Mouse (Mus musculus) CH12.LX (cell line): ENCODE measurements around the gene Cd200r1. TPM values are rescaled to one million over a fixed set of nuclear protein-coding genes. Genes with fewer than 3 reads are reported as not detected.

Experiments
- DNase-seq: peaks from one replicate; pipeline ENCODE4 v3.0.0-alpha.2; 2013; ENCODE audit errors: extremely low read depth
- H3K27ac ChIP-seq: 2 replicates; pipeline ENCODE4 v1.5.1; 2012; ENCODE audit warnings: low read depth, mild to moderate bottlenecking, control low read depth, moderate library complexity; ENCODE audit not compliant: insufficient read depth
- H3K27me3 ChIP-seq: replicated peaks from 2 replicates; pipeline ENCODE3; 2012; ENCODE audit warnings: inconsistent platforms
- H3K36me3 ChIP-seq, 2 experiments: replicated peaks in 1 of 2; 2 replicates each; pipeline versions ENCODE3 to v1.6.1; 2012; ENCODE audit warnings: inconsistent platforms in 1 of 2, low read length in 1 of 2, mild to moderate bottlenecking in 1 of 2, mixed read lengths in 1 of 2, moderate library complexity in 1 of 2; ENCODE audit not compliant: control insufficient read depth in 1 of 2, insufficient read depth in 1 of 2
- H3K4me1 ChIP-seq, 2 experiments: 2 replicates each; pipeline ENCODE4 v1.6.1; 2012; ENCODE audit warnings: inconsistent platforms in 1 of 2, moderate library complexity in 1 of 2; ENCODE audit not compliant: insufficient read depth in 2 of 2, control insufficient read depth in 1 of 2
- H3K4me2 ChIP-seq: 2 replicates; pipeline ENCODE4 v1.6.1; 2012; ENCODE audit warnings: low read depth, mild to moderate bottlenecking, control low read depth; ENCODE audit not compliant: poor library complexity, insufficient read depth, severe bottlenecking
- H3K4me3 ChIP-seq, 3 experiments: fragments of 150-350 bp in 1 of 3; sonication (generic) in 1 of 3; replicated peaks in 1 of 3; 2 replicates each; pipeline versions ENCODE3 to v1.5.1; 2011 to 2012; ENCODE audit warnings: low read depth in 2 of 3, low read length in 2 of 3, mild to moderate bottlenecking in 2 of 3, moderate library complexity in 2 of 3, control low read depth in 1 of 3, improper control_type of control experiment in 1 of 3, inconsistent platforms in 1 of 3, mixed read lengths in 1 of 3; ENCODE audit not compliant: poor library complexity in 1 of 3
- H3K79me2 ChIP-seq: replicated peaks from 2 replicates; pipeline ENCODE4 v1.6.1; 2012; ENCODE audit warnings: mild to moderate bottlenecking, moderate library complexity; ENCODE audit not compliant: control insufficient read depth, poor library complexity, insufficient read depth, severe bottlenecking; ENCODE audit errors: extremely low read depth
- H3K9ac ChIP-seq: 2 replicates; pipeline ENCODE4 v1.6.1; 2012; ENCODE audit warnings: low read depth, mild to moderate bottlenecking, control low read depth, moderate library complexity; ENCODE audit not compliant: insufficient read depth
- H3K9me3 ChIP-seq: replicated peaks from 2 replicates; pipeline ENCODE3; 2012; ENCODE audit warnings: low read length, inconsistent platforms, mixed read lengths
- BHLHE40 ChIP-seq: IDR thresholded peaks from 2 replicates; pipeline ENCODE4 v1.6.1; 2011; ENCODE audit warnings: mild to moderate bottlenecking, low read depth, low read length, improper control_type of control experiment
- CHD1 ChIP-seq: IDR thresholded peaks from 2 replicates; pipeline ENCODE4 v1.6.1; 2012; ENCODE audit warnings: low read depth, low read length, improper control_type of control experiment, inconsistent platforms
- CHD2 ChIP-seq: IDR thresholded peaks from 2 replicates; pipeline ENCODE4 v1.6.1; 2011; ENCODE audit warnings: low read length, improper control_type of control experiment
- E2F4 ChIP-seq: IDR thresholded peaks from 2 replicates; pipeline ENCODE4 v1.6.1; 2011; ENCODE audit warnings: low read depth, low read length, improper control_type of control experiment; ENCODE audit not compliant: insufficient replicate concordance
- ELF1 ChIP-seq: IDR thresholded peaks from 2 replicates; pipeline ENCODE4 v1.6.1; 2014; ENCODE audit warnings: low read depth, mild to moderate bottlenecking, inconsistent platforms, low read length, improper control_type of control experiment
- EP300 ChIP-seq: IDR thresholded peaks from 2 replicates; pipeline ENCODE4 v1.6.1; 2011; ENCODE audit warnings: low read length, improper control_type of control experiment
- ETS1 ChIP-seq: conservative IDR thresholded peaks from 2 replicates; pipeline ENCODE4 v1.6.1; 2012; ENCODE audit warnings: low read depth, mild to moderate bottlenecking, inconsistent platforms, low read length, improper control_type of control experiment, moderate library complexity
- GABPA ChIP-seq: IDR thresholded peaks from 2 replicates; pipeline ENCODE4 v1.6.1; 2012; ENCODE audit warnings: low read depth, low read length, improper control_type of control experiment, inconsistent platforms; ENCODE audit not compliant: insufficient replicate concordance
- HCFC1 ChIP-seq: IDR thresholded peaks from 2 replicates; pipeline ENCODE4 v1.6.1; 2012; ENCODE audit warnings: low read depth, mild to moderate bottlenecking, inconsistent platforms, low read length, improper control_type of control experiment
- IRF4 ChIP-seq: IDR thresholded peaks from 2 replicates; pipeline ENCODE4 v1.6.1; 2014; ENCODE audit warnings: low read depth, mild to moderate bottlenecking, inconsistent platforms, low read length, improper control_type of control experiment
- JUN ChIP-seq: IDR thresholded peaks from 2 replicates; pipeline ENCODE4 v1.6.1; 2011; ENCODE audit warnings: low read depth, mild to moderate bottlenecking, low read length, improper control_type of control experiment, moderate library complexity; ENCODE audit not compliant: insufficient read depth
- MAFK ChIP-seq: IDR thresholded peaks from 2 replicates; pipeline ENCODE4 v1.6.1; 2011; ENCODE audit warnings: low read length, improper control_type of control experiment; ENCODE audit not compliant: insufficient replicate concordance
- MAZ ChIP-seq: IDR thresholded peaks from 2 replicates; pipeline ENCODE4 v1.6.1; 2012; ENCODE audit warnings: low read depth, mild to moderate bottlenecking, inconsistent platforms, low read length, improper control_type of control experiment, moderate library complexity
- MXI1 ChIP-seq: IDR thresholded peaks from 2 replicates; pipeline ENCODE4 v1.6.1; 2011; ENCODE audit warnings: mild to moderate bottlenecking, low read depth, low read length, improper control_type of control experiment
- NELFE ChIP-seq: IDR thresholded peaks from 2 replicates; pipeline ENCODE4 v1.6.1; 2011; ENCODE audit warnings: low read depth, low read length, improper control_type of control experiment
- PAX5 ChIP-seq: IDR thresholded peaks from 2 replicates; pipeline ENCODE4 v1.6.1; 2012; ENCODE audit warnings: low read length, inconsistent platforms, mixed read lengths
- SIN3A ChIP-seq: IDR thresholded peaks from 2 replicates; pipeline ENCODE4 v1.6.1; 2012; ENCODE audit warnings: low read length, improper control_type of control experiment, inconsistent platforms
- TBP ChIP-seq: conservative IDR thresholded peaks from 2 replicates; pipeline ENCODE4 v1.6.1; 2011; ENCODE audit warnings: low read depth, low read length, improper control_type of control experiment
- TCF12 ChIP-seq: IDR thresholded peaks from 2 replicates; pipeline ENCODE4 v1.6.1; 2014; ENCODE audit warnings: low read depth, mild to moderate bottlenecking, inconsistent platforms, low read length, improper control_type of control experiment
- UBTF ChIP-seq: IDR thresholded peaks from 2 replicates; pipeline ENCODE4 v1.6.1; 2012; ENCODE audit warnings: low read depth, mild to moderate bottlenecking, inconsistent platforms, low read length, improper control_type of control experiment, moderate library complexity
- USF1 ChIP-seq: IDR thresholded peaks from 2 replicates; pipeline ENCODE4 v1.6.1; 2014; ENCODE audit warnings: low read depth, mild to moderate bottlenecking, inconsistent platforms, low read length, improper control_type of control experiment
- ZKSCAN1 ChIP-seq: IDR thresholded peaks from 2 replicates; pipeline ENCODE4 v1.6.1; 2012; ENCODE audit warnings: low read depth, inconsistent platforms, low read length, improper control_type of control experiment, borderline replicate concordance
- ZNF384 ChIP-seq: IDR thresholded peaks from 2 replicates; pipeline ENCODE4 v1.6.1; 2012; ENCODE audit warnings: low read depth, low read length, improper control_type of control experiment, inconsistent platforms
- dilution Hi-C: fragments of 300-500 bp; cut with MboI; formaldehyde crosslinking; loops from 2 replicates; pipeline ENCODE4 v1.14.3; 2020; ENCODE audit warnings: low sequenced_read_pairs; ENCODE audit not compliant: extremely low pct_unique_long_range_greater_than_20kb, extremely low pct_ligation_motif_present
- in situ Hi-C: fragments of 300-500 bp; cut with MboI; formaldehyde crosslinking; loops from 3 replicates; pipeline ENCODE4 v1.14.3; 2019; ENCODE audit warnings: low sequenced_read_pairs, low pct_ligation_motif_present, low pct_unique_long_range_greater_than_20kb, mixed read lengths
- polyA plus RNA-seq: library from polyadenylated mRNA; unstranded; fragments of >175 nt; gene quantifications from 2 replicates; pipeline ENCODE4 v1.2.1, GENCODE M21; 2012; ENCODE audit warnings: low read depth; ENCODE audit not compliant: insufficient read length
- total RNA-seq, 2 experiments: library from RNA; depleted of rRNA; stranded (reverse); fragments of 300-350 nt in 1 of 2; fragments of >200 nt in 1 of 2; gene quantifications; 2 replicates each; pipeline ENCODE4 v1.2.3; 2012 to 2014

Gene Cd200r1
- total and polyA plus RNA-seq, 3 experiments, result 1.2 to 5.4 (median 1.3) TPM

GRCm38 (mm10) chr16:44812468-44813065 lies 47.0 kb downstream of the Cd200r1 start:
- in situ Hi-C loops, result no loop called here

GRCm38 (mm10) chr16:44818010-44818409 lies 52.5 kb downstream of the Cd200r1 start:
- H3K4me3 ChIP-seq, result no peak overlapping the region
- peaks cover under 1 to 5% of the 10 kb centered on the region in 2 experiments; a peak in 3 of 4 replicates for H3K4me1 ChIP-seq
- no peak for TF ChIP-seq UBTF
- TF ChIP-seq CHD1, result no peak
- TF ChIP-seq MXI1, result no peak
- TF ChIP-seq TCF12, result no peak
- TF ChIP-seq MAFK, result no peak
- TF ChIP-seq MAZ, result no peak
- no peak for TF ChIP-seq HCFC1
- TF ChIP-seq USF1, result no peak
- TF ChIP-seq JUN, result no peak
- no peak for TF ChIP-seq ZNF384
- TF ChIP-seq E2F4, result no peak
- TF ChIP-seq ELF1, result no peak
- TF ChIP-seq ZKSCAN1, result no peak
- dilution Hi-C loops, result no loop called here
- H3K27me3 ChIP-seq, result no peaks in the 10 kb centered on the region
- H3K4me2 ChIP-seq, result no peak overlapping the region
- in situ Hi-C loops, result no loop called here
- no peaks in the 10 kb centered on the region for H3K36me3 ChIP-seq
- H3K79me2 ChIP-seq, result no peaks in the 10 kb centered on the region
- no peak overlapping the region for H3K9ac ChIP-seq
- peaks cover 2% of the 10 kb centered on the region for H3K9me3 ChIP-seq
- H3K27ac ChIP-seq, result no peak overlapping the region
- DNase-seq, result no peak

More at GRCm38 (mm10) chr16:44812468-44813065, 47.0 kb downstream of the Cd200r1 start:
- H3K36me3 ChIP-seq, result no peaks in the 10 kb centered on the region
- no peak overlapping the region for H3K27ac ChIP-seq
- peak overlapping the region; percentile 93 for H3K4me2 ChIP-seq
- peak overlapping the region in 1 of 3 experiments; percentile 24 for H3K4me3 ChIP-seq
- no peaks in the 10 kb centered on the region for H3K79me2 ChIP-seq
- TF ChIP-seq IRF4 (0 out of 2 replicates have a peak, but pooled peaks have one; percentile 22), MXI1 (0 out of 2 replicates have a peak, but pooled peaks have one; percentile 26), ELF1 (peak; percentile 37), ETS1 (peak; percentile 50; the same call in 1 of the 2 replicates), MAFK (no peak), TBP (0 out of 2 replicates have a peak, but pooled peaks have one; percentile 14), PAX5 (no peak), GABPA (no peak), EP300 (no peak), BHLHE40 (no peak), E2F4 (no peak), USF1 (no peak), NELFE (no peak), CHD1 (peak; percentile 26; the same call in 1 of the 2 replicates), CHD2 (no peak), SIN3A (no peak)
- peaks cover 2 to 10% of the 10 kb centered on the region in 2 experiments; a peak in 3 of 4 replicates for H3K4me1 ChIP-seq
- no peak for DNase-seq
- dilution Hi-C loops, result no loop called here
- H3K27me3 ChIP-seq, result no peaks in the 10 kb centered on the region
- H3K9ac ChIP-seq, result peak overlapping the region; percentile 56
- H3K9me3 ChIP-seq, result peaks cover 2% of the 10 kb centered on the region
